9 mouse cellular contexts compared by ENCODE assay signal in the genomic region with DNA sequence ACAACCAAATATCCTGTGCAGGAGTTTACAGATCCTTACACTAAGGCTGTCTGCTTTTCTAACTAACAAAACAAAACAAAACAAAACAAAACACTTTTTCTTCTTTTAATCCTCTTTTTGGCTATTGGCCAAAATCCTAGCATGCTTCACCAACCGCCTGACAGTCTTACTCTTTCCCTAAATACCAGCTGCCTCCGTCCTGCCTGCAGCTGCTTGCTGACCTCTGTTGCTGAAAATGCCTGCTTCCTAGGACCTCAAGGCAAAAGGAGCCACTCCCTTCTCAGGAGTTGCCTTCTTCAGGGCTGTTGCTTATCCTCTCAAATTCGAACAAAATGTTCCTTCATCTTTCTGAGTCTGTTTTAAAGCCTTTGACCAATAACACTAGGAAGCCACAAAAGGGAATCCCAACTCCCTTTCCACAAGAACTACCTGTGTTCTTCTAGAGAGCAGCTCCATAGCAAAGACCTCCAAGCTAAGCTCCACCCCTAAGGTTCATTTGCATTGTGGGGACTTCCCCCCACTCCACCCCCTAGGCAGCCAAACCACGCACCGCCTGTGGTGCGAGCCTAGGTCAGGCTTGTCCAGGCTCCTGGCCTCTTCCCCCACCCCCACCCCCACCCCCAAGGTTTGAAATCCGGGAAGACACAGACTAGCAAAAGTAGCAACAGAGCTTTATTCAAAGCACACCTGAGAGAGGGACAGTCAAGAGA. TPM values are rescaled to one million over a fixed set of nuclear protein-coding genes. Genes with fewer than 3 reads are reported as not detected.
DNase-seq lines count a peak whose midpoint lies in the region; ATAC-seq and TF ChIP-seq lines count a peak whose summit lies in the region.
"Had no signal": no experiment of that assay in that cellular context is flagged by ENCODE, and none has a peak within 500 bp of the region (broad histone marks: within the 10 kb centered on the region; RNA-seq: fewer than 3 reads in every experiment).

No protein-coding gene starts in this region.

- no peak for ATAC-seq in forebrain, postnatal 0 days
- peak; percentile 58 for ATAC-seq in midbrain, embryonic 13.5 days
- no peak for ATAC-seq in midbrain, embryonic 11.5 days (ENCODE audit: low FRiP score)
- peak; percentile 52 for ATAC-seq in intestine, postnatal 0 days
- peak; percentile 70; the same call in 1 of the 2 replicates for ATAC-seq in stomach, postnatal 0 days (ENCODE audit: low FRiP score, low TSS enrichment)

- H3K9me3 ChIP-seq in forebrain, postnatal 0 days (ENCODE audit: low read length): peaks cover 5% of the 10 kb centered on the region; the same call in 1 of the 2 replicates
- H3K9me3 ChIP-seq in forebrain, embryonic 10.5 days: peaks cover 9% of the 10 kb centered on the region
- peaks cover 6% of the 10 kb centered on the region for H3K9me3 ChIP-seq in midbrain, embryonic 13.5 days
- H3K9me3 ChIP-seq in midbrain, embryonic 11.5 days (ENCODE audit: control insufficient read depth, low read length): peaks cover 4% of the 10 kb centered on the region
- H3K9me3 ChIP-seq in intestine, postnatal 0 days (ENCODE audit: control insufficient read depth): no peaks in the 10 kb centered on the region
- no peaks in the 10 kb centered on the region for H3K9me3 ChIP-seq in stomach, postnatal 0 days (ENCODE audit: control insufficient read depth, low read length)

- 6% methylated on average over 7 of the region's 7 CpGs for WGBS in forebrain, postnatal 0 days
- WGBS in forebrain, embryonic 10.5 days: 3% methylated on average over 7 of the region's 7 CpGs
- WGBS in midbrain, embryonic 13.5 days: under 1% methylated on average over 7 of the region's 7 CpGs
- WGBS in midbrain, embryonic 11.5 days: under 1% methylated on average over 7 of the region's 7 CpGs
- WGBS in intestine, postnatal 0 days: 8% methylated on average over 7 of the region's 7 CpGs
- 20% methylated on average over 7 of the region's 7 CpGs for WGBS in stomach, postnatal 0 days

- H3K4me1 ChIP-seq in forebrain, postnatal 0 days (ENCODE audit: insufficient read depth): no peaks in the 10 kb centered on the region
- peaks cover 15% of the 10 kb centered on the region for H3K4me1 ChIP-seq in forebrain, embryonic 10.5 days
- H3K4me1 ChIP-seq in midbrain, embryonic 13.5 days (replicated peaks): peaks cover 15% of the 10 kb centered on the region
- peaks cover 2% of the 10 kb centered on the region; the same call in 1 of the 2 replicates for H3K4me1 ChIP-seq in midbrain, embryonic 11.5 days (ENCODE audit: control insufficient read depth, insufficient read depth, low read length)
- peaks cover 10% of the 10 kb centered on the region; the same call in 1 of the 2 replicates for H3K4me1 ChIP-seq in intestine, postnatal 0 days (replicated peaks; ENCODE audit: control insufficient read depth, insufficient read depth, low read length)
- H3K4me1 ChIP-seq in stomach, postnatal 0 days (replicated peaks; ENCODE audit: control insufficient read depth, insufficient read depth): no peaks in the 10 kb centered on the region

- no peak overlapping the region for H3K9ac ChIP-seq in forebrain, postnatal 0 days
- H3K9ac ChIP-seq in midbrain, embryonic 13.5 days (replicated peaks): no peak overlapping the region
- H3K9ac ChIP-seq in midbrain, embryonic 11.5 days (ENCODE audit: low read length): no peak overlapping the region
- H3K9ac ChIP-seq in intestine, postnatal 0 days (ENCODE audit: low read depth, low read length): no peak overlapping the region
- no peak overlapping the region for H3K9ac ChIP-seq in stomach, postnatal 0 days (ENCODE audit: low read length)

- TF ChIP-seq EP300 in stomach, postnatal 0 days (optimal IDR thresholded peaks at IDR 0.05): no peak

- H3K4me2 ChIP-seq in forebrain, postnatal 0 days (ENCODE audit: low read depth): no peak overlapping the region
- H3K4me2 ChIP-seq in midbrain, embryonic 13.5 days (replicated peaks): no peak overlapping the region
- H3K4me2 ChIP-seq in midbrain, embryonic 11.5 days: no peak overlapping the region
- H3K4me2 ChIP-seq in intestine, postnatal 0 days (replicated peaks; ENCODE audit: low read depth): peak overlapping the region; percentile 40
- H3K4me2 ChIP-seq in stomach, postnatal 0 days (replicated peaks; ENCODE audit: low read depth): no peak overlapping the region

- DNase-seq in forebrain, postnatal 0 days: peak; percentile 8
- DNase-seq in forebrain, embryonic 10.5 days (ENCODE audit: extremely low spot score, low spot score): no peak
- no peak for DNase-seq in midbrain, embryonic 11.5 days (ENCODE audit: low spot score, missing footprints)
- peak; percentile 37 for DNase-seq in stomach, postnatal 0 days (ENCODE audit: low spot score)
- DNase-seq in testis, postnatal 14 days (ENCODE audit: low spot score): no peak
- DNase-seq in thymus, adult 18-20 months: no peak

- no peaks in the 10 kb centered on the region for H3K36me3 ChIP-seq in forebrain, postnatal 0 days (ENCODE audit: insufficient read depth)
- no peaks in the 10 kb centered on the region for H3K36me3 ChIP-seq in forebrain, embryonic 10.5 days (replicated peaks)
- H3K36me3 ChIP-seq in midbrain, embryonic 13.5 days: no peaks in the 10 kb centered on the region
- no peaks in the 10 kb centered on the region for H3K36me3 ChIP-seq in midbrain, embryonic 11.5 days (ENCODE audit: control insufficient read depth, insufficient read depth, low read length)
- no peaks in the 10 kb centered on the region; the same call in 1 of the 2 replicates for H3K36me3 ChIP-seq in intestine, postnatal 0 days (ENCODE audit: control insufficient read depth, insufficient read depth)
- no peaks in the 10 kb centered on the region for H3K36me3 ChIP-seq in stomach, postnatal 0 days (ENCODE audit: control insufficient read depth, insufficient read depth, low read length)

- no peak for TF ChIP-seq CTCF in forebrain, postnatal 0 days (IDR thresholded peaks at IDR 0.05; ENCODE audit: low read depth)
- no peak for TF ChIP-seq CTCF in intestine, postnatal 0 days (IDR thresholded peaks at IDR 0.05; ENCODE audit: low read depth)
- TF ChIP-seq CTCF in stomach, postnatal 0 days (IDR thresholded peaks at IDR 0.05; ENCODE audit: low read depth): no peak

- H3K27ac ChIP-seq in forebrain, postnatal 0 days (ENCODE audit: low read depth, low read length): no peak overlapping the region
- H3K27ac ChIP-seq in forebrain, embryonic 10.5 days: no peak overlapping the region
- no peak overlapping the region for H3K27ac ChIP-seq in midbrain, embryonic 13.5 days
- H3K27ac ChIP-seq in midbrain, embryonic 11.5 days (ENCODE audit: low read depth, low read length): no peak overlapping the region
- H3K27ac ChIP-seq in intestine, postnatal 0 days (ENCODE audit: low read depth, low read length): no peak overlapping the region
- no peak overlapping the region for H3K27ac ChIP-seq in stomach, postnatal 0 days (replicated peaks)

- H3K27me3 ChIP-seq in forebrain, postnatal 0 days (ENCODE audit: insufficient read depth, low read length): no peaks in the 10 kb centered on the region
- no peaks in the 10 kb centered on the region for H3K27me3 ChIP-seq in forebrain, embryonic 10.5 days (ENCODE audit: poor library complexity, severe bottlenecking)
- H3K27me3 ChIP-seq in midbrain, embryonic 13.5 days: peaks cover 21% of the 10 kb centered on the region
- H3K27me3 ChIP-seq in midbrain, embryonic 11.5 days (ENCODE audit: control insufficient read depth, insufficient read depth, low read length): no peaks in the 10 kb centered on the region
- no peaks in the 10 kb centered on the region for H3K27me3 ChIP-seq in intestine, postnatal 0 days (replicated peaks; ENCODE audit: control insufficient read depth, insufficient read depth, low read length)
- no peaks in the 10 kb centered on the region for H3K27me3 ChIP-seq in stomach, postnatal 0 days (ENCODE audit: control insufficient read depth, insufficient read depth, low read length)

- no peak overlapping the region for H3K4me3 ChIP-seq in forebrain, postnatal 0 days (ENCODE audit: low read depth, low read length)
- H3K4me3 ChIP-seq in forebrain, embryonic 10.5 days: no peak overlapping the region
- no peak overlapping the region for H3K4me3 ChIP-seq in midbrain, embryonic 13.5 days (replicated peaks)
- no peak overlapping the region for H3K4me3 ChIP-seq in midbrain, embryonic 11.5 days (ENCODE audit: low read depth, low read length)
- H3K4me3 ChIP-seq in intestine, postnatal 0 days (ENCODE audit: low read depth, low read length): no peak overlapping the region
- no peak overlapping the region for H3K4me3 ChIP-seq in stomach, postnatal 0 days (ENCODE audit: low read depth, low read length)

RNA-seq across cellular contexts. Expression of gene Cd164, which starts 25.4 kb away (rescaled TPM):
- 23.1 and 32.3 TPM in 2 replicates for total RNA-seq in forebrain, postnatal 0 days (2014; rRNA removed)
- 40.5 and 48.8 TPM in 2 replicates for polyA plus RNA-seq in forebrain, postnatal 0 days (2015; fragmentation: Nextera tagmentation; extraction: Ambion mirVana)
- polyA plus RNA-seq in forebrain, embryonic 10.5 days (2016; fragmentation: Nextera tagmentation; extraction: Ambion mirVana): 125 and 129 TPM in 2 replicates
- polyA plus RNA-seq in midbrain, embryonic 13.5 days (2015; fragmentation: Nextera tagmentation; extraction: Ambion mirVana): 51.3 and 56.5 TPM in 2 replicates
- 112 and 126 TPM in 2 replicates for polyA plus RNA-seq in midbrain, embryonic 11.5 days (2014; fragmentation: Nextera tagmentation; extraction: Ambion mirVana)
- polyA plus RNA-seq in intestine, postnatal 0 days (2015; fragmentation: Nextera tagmentation; extraction: Ambion mirVana): 181 and 189 TPM in 2 replicates
- polyA plus RNA-seq in stomach, postnatal 0 days (2015; fragmentation: Nextera tagmentation; extraction: Ambion mirVana): 112 and 116 TPM in 2 replicates

RNA-seq across cellular contexts. Expression of gene Ppil6, which starts 54.4 kb away (rescaled TPM):
- total RNA-seq in forebrain, postnatal 0 days (2014; rRNA removed): 0.81 and 1.9 TPM in 2 replicates
- polyA plus RNA-seq in forebrain, postnatal 0 days (2015; fragmentation: Nextera tagmentation; extraction: Ambion mirVana): 4.7 and 8.7 TPM in 2 replicates
- polyA plus RNA-seq in forebrain, embryonic 10.5 days (2016; fragmentation: Nextera tagmentation; extraction: Ambion mirVana): 0.71 and 1.8 TPM in 2 replicates
- 1.6 and 2.7 TPM in 2 replicates for polyA plus RNA-seq in midbrain, embryonic 13.5 days (2015; fragmentation: Nextera tagmentation; extraction: Ambion mirVana)
- 0.66 and 0.85 TPM in 2 replicates for polyA plus RNA-seq in midbrain, embryonic 11.5 days (2014; fragmentation: Nextera tagmentation; extraction: Ambion mirVana)
- 1.0 and 1.3 TPM in 2 replicates for polyA plus RNA-seq in intestine, postnatal 0 days (2015; fragmentation: Nextera tagmentation; extraction: Ambion mirVana)
- 2.4 and 2.5 TPM in 2 replicates for polyA plus RNA-seq in stomach, postnatal 0 days (2015; fragmentation: Nextera tagmentation; extraction: Ambion mirVana)
- total RNA-seq: gastrocnemius, postnatal 4 days had no signal

RNA-seq across cellular contexts. Expression of gene Smpd2, which starts 54.5 kb away (rescaled TPM):
- 27.7 and 42.9 TPM in 2 replicates for total RNA-seq in forebrain, postnatal 0 days (2014; rRNA removed)
- 37.1 and 43.9 TPM in 2 replicates for polyA plus RNA-seq in forebrain, postnatal 0 days (2015; fragmentation: Nextera tagmentation; extraction: Ambion mirVana)
- 64.7 and 65.6 TPM in 2 replicates for polyA plus RNA-seq in forebrain, embryonic 10.5 days (2016; fragmentation: Nextera tagmentation; extraction: Ambion mirVana)
- 35.0 and 37.0 TPM in 2 replicates for polyA plus RNA-seq in midbrain, embryonic 13.5 days (2015; fragmentation: Nextera tagmentation; extraction: Ambion mirVana)
- 50.7 and 60.0 TPM in 2 replicates for polyA plus RNA-seq in midbrain, embryonic 11.5 days (2014; fragmentation: Nextera tagmentation; extraction: Ambion mirVana)
- polyA plus RNA-seq in intestine, postnatal 0 days (2015; fragmentation: Nextera tagmentation; extraction: Ambion mirVana): 65.1 and 65.8 TPM in 2 replicates
- polyA plus RNA-seq in stomach, postnatal 0 days (2015; fragmentation: Nextera tagmentation; extraction: Ambion mirVana): 51.5 and 52.9 TPM in 2 replicates

Comparison
In these comparisons a context has a peak if more than half of its experiments do, and no peak if none do; other contexts are left out.
1. ATAC-seq: peak in midbrain, embryonic 13.5 days (single experiment), intestine, postnatal 0 days (single experiment) and stomach, postnatal 0 days (single experiment); none in forebrain, postnatal 0 days (single experiment) and midbrain, embryonic 11.5 days (single experiment).
2. DNase-seq: peak in forebrain, postnatal 0 days (single experiment) and stomach, postnatal 0 days (single experiment); none in forebrain, embryonic 10.5 days (single experiment), midbrain, embryonic 11.5 days (single experiment), testis, postnatal 14 days (single experiment) and thymus, adult 18-20 months (0 of 2).